Mouse (Mus musculus) lung, postnatal 0 days (tissue): ENCODE measurements at regions not wholly inside any gene's neighbourhood (a gene's known extent, or its start where the extent isn't known, plus 50 kb on each side); places are given as distances from the start of the nearest gene placed in this dataset.

Source experiments
- ATAC-seq: fragments of 200-750 bp; cut with Nextera tagmentation; 2 replicates; pipeline ENCODE4 v1.8.0; 2017; ENCODE audit warnings: moderate library complexity
- DNase-seq: peaks from one replicate; pipeline ENCODE4 v3.0.0-alpha.2; 2016; ENCODE audit warnings: low spot score
- H3K27ac ChIP-seq: fragments of 300-500 bp; sonication (generic); 2 replicates; pipeline ENCODE4 v1.5.1; 2014; ENCODE audit warnings: antibody characterized with exemption, mild to moderate bottlenecking, low read length, mixed read lengths
- H3K27me3 ChIP-seq: fragments of 300-500 bp; sonication (generic); replicated peaks from 2 replicates; pipeline ENCODE4 v1.6.1; 2014; ENCODE audit warnings: low read length, mixed read lengths; ENCODE audit not compliant: insufficient read depth
- H3K36me3 ChIP-seq: fragments of 300-500 bp; sonication (generic); 2 replicates; pipeline ENCODE4 v1.6.1; 2014; ENCODE audit warnings: low read length, mixed read lengths; ENCODE audit not compliant: insufficient read depth
- H3K4me1 ChIP-seq: fragments of 300-500 bp; sonication (generic); 2 replicates; pipeline ENCODE4 v1.6.1; 2014; ENCODE audit warnings: antibody characterized with exemption, low read depth, low read length, mixed read lengths; ENCODE audit not compliant: insufficient read depth
- H3K4me2 ChIP-seq: fragments of 300-500 bp; sonication (generic); replicated peaks from 2 replicates; pipeline ENCODE4 v1.6.1; 2014; ENCODE audit warnings: low read depth, mild to moderate bottlenecking, low read length, moderate library complexity, mixed read lengths
- H3K4me3 ChIP-seq: fragments of 300-500 bp; sonication (generic); 2 replicates; pipeline ENCODE4 v1.5.1; 2014; ENCODE audit warnings: low read depth, low read length
- H3K9ac ChIP-seq: fragments of 300-500 bp; sonication (generic); replicated peaks from 2 replicates; pipeline ENCODE4 v1.6.1; 2014; ENCODE audit warnings: low read depth, mild to moderate bottlenecking
- H3K9me3 ChIP-seq: fragments of 300-500 bp; sonication (generic); 2 replicates; pipeline ENCODE4 v1.6.1; 2016; ENCODE audit warnings: low read length, mixed read lengths
- CTCF ChIP-seq: IDR thresholded peaks from 2 replicates; pipeline ENCODE4 v1.5.1; 2016; ENCODE audit warnings: antibody characterized with exemption, mild to moderate bottlenecking
- EP300 ChIP-seq: IDR thresholded peaks from 2 replicates; pipeline ENCODE4 v1.6.1; 2016; ENCODE audit warnings: antibody characterized with exemption, mild to moderate bottlenecking, control low read depth
- WGBS: fragments of 180-500 bp; shearing (Covaris S2); extraction: QIAGEN DNeasy Blood & Tissue Kit; methylation state at CpG from one replicate; pipeline ENCODE4 v1.1.7; 2014; 5-methylcytosine and 5-hydroxymethylcytosine counted together

- no peaks in the 10 kb centered on the region for H3K27me3 ChIP-seq
- H3K9me3 ChIP-seq, result no peaks in the 10 kb centered on the region
- TF ChIP-seq EP300, result no peak
- ATAC-seq (no peak), DNase-seq (no peak)
- no peak overlapping the region for H3K4me2 ChIP-seq
- no peaks in the 10 kb centered on the region for H3K36me3 ChIP-seq
- 91% methylated on average over 16 of the region's 16 CpGs for WGBS
- H3K4me1 ChIP-seq, result no peaks in the 10 kb centered on the region
- no peak overlapping the region for H3K4me3 ChIP-seq
- H3K27ac ChIP-seq, result no peak overlapping the region
- no peak overlapping the region for H3K9ac ChIP-seq
These were observed 103.3 kb upstream of the Krtap11-1 start for GRCm38 (mm10) chr16:89674159-89674902.

GRCm38 (mm10) chr16:89671188-89671726, 100.3 kb upstream of the Krtap11-1 start:
- DNase-seq, result no peak
- 66% methylated on average over 9 of the region's 9 CpGs for WGBS

DNA sequence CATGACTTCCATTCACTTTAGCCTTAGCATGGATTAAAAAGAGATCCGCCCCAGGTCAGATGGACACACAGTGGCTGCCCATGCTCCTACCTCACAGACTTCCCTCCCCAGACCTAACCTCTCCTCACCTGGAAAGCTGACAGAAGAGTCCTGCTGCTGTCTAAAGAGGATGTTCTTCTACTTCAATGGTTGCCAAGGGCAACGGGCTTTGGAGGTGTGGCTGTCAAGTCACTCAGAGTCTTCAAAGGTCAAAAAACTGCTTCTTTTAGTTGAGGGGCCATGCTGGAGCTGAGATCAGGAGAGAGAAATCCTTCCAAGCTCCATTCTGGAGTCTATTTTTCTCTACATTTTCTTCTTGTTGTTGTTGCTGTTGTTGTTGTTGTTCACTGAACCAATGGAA, 89.1 kb upstream of the Krtap11-1 start:
- H3K27ac ChIP-seq, result no peak overlapping the region
- no peaks in the 10 kb centered on the region for H3K9me3 ChIP-seq
- no peak overlapping the region for H3K4me3 ChIP-seq
- H3K4me1 ChIP-seq, result no peaks in the 10 kb centered on the region
- 53% methylated on average over 2 of the region's 2 CpGs for WGBS
- DNase-seq (no peak), ATAC-seq (no peak)
- no peak for TF ChIP-seq CTCF
- TF ChIP-seq EP300, result no peak
- H3K27me3 ChIP-seq, result no peaks in the 10 kb centered on the region
- H3K36me3 ChIP-seq, result no peaks in the 10 kb centered on the region
- H3K4me2 ChIP-seq, result no peak overlapping the region
- no peak overlapping the region for H3K9ac ChIP-seq

More at GRCm38 (mm10) chr16:89671188-89671726, 100.3 kb upstream of the Krtap11-1 start:
- no peaks in the 10 kb centered on the region for H3K9me3 ChIP-seq
- ATAC-seq, result no peak
- H3K4me2 ChIP-seq, result no peak overlapping the region
- H3K4me3 ChIP-seq, result no peak overlapping the region
- H3K27ac ChIP-seq, result no peak overlapping the region
- no peaks in the 10 kb centered on the region for H3K4me1 ChIP-seq
- no peaks in the 10 kb centered on the region for H3K36me3 ChIP-seq
- TF ChIP-seq CTCF (no peak), EP300 (no peak)
- H3K9ac ChIP-seq, result no peak overlapping the region
- H3K27me3 ChIP-seq, result no peaks in the 10 kb centered on the region

DNA sequence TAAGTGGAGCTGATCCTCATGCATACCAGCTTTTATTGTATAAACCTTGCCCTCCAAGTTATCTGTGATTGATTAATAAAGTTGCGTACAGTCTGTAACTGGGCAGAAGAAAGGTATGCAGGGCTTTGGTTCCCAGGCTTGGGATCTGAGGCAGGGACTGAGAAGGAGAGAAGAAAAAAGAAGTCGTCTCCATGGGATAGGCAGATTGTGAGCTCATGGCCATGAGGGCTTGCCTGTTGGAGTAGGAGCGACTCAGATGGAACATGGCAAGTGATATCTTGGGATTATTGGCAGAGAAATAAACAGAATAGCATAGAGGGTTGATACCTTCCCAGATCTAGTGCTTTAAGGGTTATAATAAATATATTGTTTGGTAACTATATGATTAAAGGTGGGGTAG, 85.1 kb upstream of the Krtap11-1 start:
- ATAC-seq, result no peak
- H3K9me3 ChIP-seq, result no peaks in the 10 kb centered on the region
- WGBS, result 79% methylated on average over 3 of the region's 3 CpGs

DNA sequence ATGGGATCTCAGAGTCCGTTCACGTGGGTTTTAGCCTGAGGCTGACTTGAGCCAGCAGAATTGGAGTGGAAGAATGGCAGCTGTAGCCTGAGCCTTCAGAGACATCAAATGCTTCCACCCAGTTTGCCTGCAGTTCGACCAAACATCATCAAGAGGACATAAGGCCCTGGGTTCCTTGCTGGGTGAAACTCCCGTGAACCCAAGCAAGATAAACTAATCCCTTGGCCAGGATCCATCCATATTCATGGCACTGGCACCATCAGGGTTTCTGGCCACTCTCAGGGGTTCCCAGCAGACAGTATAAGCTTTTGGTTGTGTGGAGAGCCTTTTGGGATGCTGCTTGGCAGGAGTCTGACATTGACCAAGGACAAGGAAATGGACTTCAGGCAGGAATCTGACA, 77.7 kb upstream of the Krtap11-1 start:
- WGBS, result 72% methylated on average over 4 of the region's 4 CpGs
- no peak overlapping the region for H3K27ac ChIP-seq
- H3K36me3 ChIP-seq, result no peaks in the 10 kb centered on the region
- no peak overlapping the region for H3K4me2 ChIP-seq
- no peaks in the 10 kb centered on the region for H3K9me3 ChIP-seq
- H3K4me3 ChIP-seq, result no peak overlapping the region
- TF ChIP-seq CTCF (no peak), EP300 (no peak)
- no peak for ATAC-seq
- DNase-seq, result no peak
- H3K27me3 ChIP-seq, result no peaks in the 10 kb centered on the region
- H3K4me1 ChIP-seq, result no peaks in the 10 kb centered on the region
- H3K9ac ChIP-seq, result no peak overlapping the region

More for the DNA sequence above, 85.1 kb upstream of the Krtap11-1 start:
- Histone ChIP-seq H3K4me2 (no peak overlapping the region), H3K27ac (no peak overlapping the region), H3K4me3 (no peak overlapping the region), H3K36me3 (no peaks in the 10 kb centered on the region), H3K27me3 (no peaks in the 10 kb centered on the region), H3K4me1 (no peaks in the 10 kb centered on the region), H3K9ac (no peak overlapping the region)
- no peak for TF ChIP-seq EP300
- TF ChIP-seq CTCF, result no peak
- DNase-seq, result no peak

GRCm38 (mm10) chr16:89633917-89634601, 63.1 kb upstream of the Krtap11-1 start:
- Histone ChIP-seq H3K4me1 (no peaks in the 10 kb centered on the region), H3K4me3 (no peak overlapping the region), H3K4me2 (no peak overlapping the region), H3K9ac (no peak overlapping the region), H3K36me3 (no peaks in the 10 kb centered on the region), H3K27me3 (no peaks in the 10 kb centered on the region), H3K27ac (no peak overlapping the region), H3K9me3 (no peaks in the 10 kb centered on the region)
- DNase-seq (no peak), ATAC-seq (no peak)
- 22% methylated on average over 9 of the region's 9 CpGs for WGBS
- no peak for TF ChIP-seq EP300
- TF ChIP-seq CTCF, result no peak
